Mouse (Mus musculus): ENCODE measurements around the gene AI481877. TPM values are rescaled to one million over a fixed set of nuclear protein-coding genes. Genes with fewer than 3 reads are reported as not detected.
A peak's percentile ranks its signal among the peaks of the same experiment; 100 is the strongest.

Gene AI481877
- total and polyA plus RNA-seq, 3 experiments: not detected

DNA sequence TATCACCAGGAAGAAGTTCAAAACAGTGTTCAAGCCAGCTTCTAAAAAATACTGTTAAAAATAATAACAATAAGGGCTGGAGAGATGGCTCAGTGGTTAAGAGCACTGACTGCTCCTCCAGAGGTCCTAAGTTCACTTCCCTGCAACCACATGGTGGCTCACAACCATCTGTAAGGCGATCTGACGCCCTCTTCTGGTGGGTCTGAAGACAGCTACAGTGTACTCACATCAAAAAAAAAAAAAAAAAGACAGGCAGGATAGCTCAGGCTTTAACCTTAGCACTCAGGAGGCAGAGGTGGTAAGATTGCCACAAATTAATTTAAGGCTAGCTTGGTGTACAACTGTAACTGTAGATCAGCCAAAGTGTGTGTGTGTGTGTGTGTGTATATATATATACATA, 138.2 kb downstream of the AI481877 start:
- Histone ChIP-seq H3K79me2 (replicated peaks; ENCODE audit: control insufficient read depth, extremely low read depth, insufficient read depth, poor library complexity, severe bottlenecking) (peaks cover 6% of the 10 kb centered on the region), H3K9ac (ENCODE audit: insufficient read depth, low read depth) (no peak overlapping the region), H3K27me3 (replicated peaks) (no peaks in the 10 kb centered on the region), H3K36me3 (replicated peaks in 1 of 2; ENCODE audit: control insufficient read depth in 1 of 2, insufficient read depth in 1 of 2, low read length in 1 of 2) (no peaks in the 10 kb centered on the region), H3K4me2 (ENCODE audit: insufficient read depth, low read depth, poor library complexity, severe bottlenecking) (no peak overlapping the region), H3K27ac (ENCODE audit: insufficient read depth, low read depth) (no peak overlapping the region), H3K4me1 (ENCODE audit: control insufficient read depth in 1 of 2, insufficient read depth in 2 of 2) (peaks cover 7 to 27% of the 10 kb centered on the region in 2 experiments; a peak in 3 of 4 replicates), H3K4me3 (replicated peaks in 1 of 3; ENCODE audit: low read depth in 2 of 3, low read length in 2 of 3, poor library complexity in 1 of 3) (no peak overlapping the region), H3K9me3 (replicated peaks; ENCODE audit: low read length) (no peaks in the 10 kb centered on the region)
- dilution Hi-C loops (cut with MboI; ENCODE audit: extremely low pct_ligation_motif_present, extremely low pct_unique_long_range_greater_than_20kb, low sequenced_read_pairs): no loop called here
- DNase-seq (ENCODE audit: extremely low read depth): peak; percentile 83
- TF ChIP-seq ETS1 (conservative IDR thresholded peaks at IDR 0.05; ENCODE audit: low read depth, low read length): no peak
- no peak for TF ChIP-seq USF1 (IDR thresholded peaks at IDR 0.05; ENCODE audit: low read depth, low read length)
- TF ChIP-seq MAX (IDR thresholded peaks at IDR 0.05; ENCODE audit: low read length): no peak
- no peak for TF ChIP-seq MAFK (IDR thresholded peaks at IDR 0.05; ENCODE audit: insufficient replicate concordance, low read length)
- TF ChIP-seq ZC3H11A (IDR thresholded peaks at IDR 0.05; ENCODE audit: low read depth, low read length): no peak
- TF ChIP-seq USF2 (conservative IDR thresholded peaks at IDR 0.05; ENCODE audit: low read depth, low read length): no peak
- no peak for TF ChIP-seq HCFC1 (IDR thresholded peaks at IDR 0.05; ENCODE audit: low read depth, low read length)
- no peak for TF ChIP-seq TCF12 (IDR thresholded peaks at IDR 0.05; ENCODE audit: low read depth, low read length)
- TF ChIP-seq BHLHE40 (IDR thresholded peaks at IDR 0.05; ENCODE audit: low read depth, low read length): no peak
- peak; percentile 65; the same call in 1 of the 2 replicates for TF ChIP-seq UBTF (IDR thresholded peaks at IDR 0.05; ENCODE audit: low read depth, low read length)
- TF ChIP-seq EP300 (IDR thresholded peaks at IDR 0.05; ENCODE audit: low read length): no peak
- no peak for TF ChIP-seq ZKSCAN1 (IDR thresholded peaks at IDR 0.05; ENCODE audit: borderline replicate concordance, low read depth, low read length)
- TF ChIP-seq E2F4 (IDR thresholded peaks at IDR 0.05; ENCODE audit: insufficient replicate concordance, low read depth, low read length): no peak
- 0 out of 2 replicates have a peak, but pooled peaks have one; percentile 19 for TF ChIP-seq SIN3A (IDR thresholded peaks at IDR 0.05; ENCODE audit: low read length)
- TF ChIP-seq POLR2A (IDR thresholded peaks at IDR 0.05; ENCODE audit: low read depth, low read length): no peak
- peak; percentile 82 for TF ChIP-seq MYC (IDR thresholded peaks at IDR 0.05; ENCODE audit: low read depth, low read length)
- peak in 1 of 2 experiments; percentile 83; a peak in 2 of 4 replicates for TF ChIP-seq CTCF (conservative IDR thresholded peaks at IDR 0.05 in 1 of 2, IDR thresholded peaks at IDR 0.05 in 1 of 2; ENCODE audit: low read depth in 2 of 2, low read length in 2 of 2)
- no peak for TF ChIP-seq IRF4 (IDR thresholded peaks at IDR 0.05; ENCODE audit: low read depth, low read length)
- TF ChIP-seq ELF1 (IDR thresholded peaks at IDR 0.05; ENCODE audit: low read depth, low read length): no peak
- TF ChIP-seq ZNF384 (IDR thresholded peaks at IDR 0.05; ENCODE audit: low read depth, low read length): peak; percentile 97
- no peak for TF ChIP-seq GABPA (IDR thresholded peaks at IDR 0.05; ENCODE audit: insufficient replicate concordance, low read depth, low read length)
- TF ChIP-seq JUND (conservative IDR thresholded peaks at IDR 0.05; ENCODE audit: low read depth, low read length): no peak
- TF ChIP-seq RAD21 (IDR thresholded peaks at IDR 0.05; ENCODE audit: low read depth, low read length): peak; percentile 17
- no peak for TF ChIP-seq KAT2A (IDR thresholded peaks at IDR 0.05; ENCODE audit: insufficient replicate concordance, low read length)
- TF ChIP-seq NELFE (IDR thresholded peaks at IDR 0.05; ENCODE audit: low read depth, low read length): no peak
- peak; percentile 57 for TF ChIP-seq SMC3 (IDR thresholded peaks at IDR 0.05; ENCODE audit: low read depth, low read length)
- TF ChIP-seq MEF2A (IDR thresholded peaks at IDR 0.05; ENCODE audit: borderline replicate concordance, low read depth, low read length): no peak
- in situ Hi-C loops (cut with MboI; ENCODE audit: low pct_ligation_motif_present, low pct_unique_long_range_greater_than_20kb, low sequenced_read_pairs): no loop called here

Measured in CH12.LX (cell line).